Mouse (Mus musculus): ENCODE results near the gene Dnajc14. TPM values are rescaled to one million over a fixed set of nuclear protein-coding genes. Genes with fewer than 3 reads are reported as not detected.
"Not testable (repeated sequence)": the region's sequence is repeated elsewhere in the genome, so short reads cannot be mapped to it uniquely, and the experiment has no call there.

Dnajc14 gene
- total RNA-seq, 1 experiment from 2014 or later: 60.0 TPM

GRCm38 (mm10) chr10:128820217-128820616 lies 16.4 kb downstream of the Dnajc14 start:
- no peak for DNase-seq

DNA sequence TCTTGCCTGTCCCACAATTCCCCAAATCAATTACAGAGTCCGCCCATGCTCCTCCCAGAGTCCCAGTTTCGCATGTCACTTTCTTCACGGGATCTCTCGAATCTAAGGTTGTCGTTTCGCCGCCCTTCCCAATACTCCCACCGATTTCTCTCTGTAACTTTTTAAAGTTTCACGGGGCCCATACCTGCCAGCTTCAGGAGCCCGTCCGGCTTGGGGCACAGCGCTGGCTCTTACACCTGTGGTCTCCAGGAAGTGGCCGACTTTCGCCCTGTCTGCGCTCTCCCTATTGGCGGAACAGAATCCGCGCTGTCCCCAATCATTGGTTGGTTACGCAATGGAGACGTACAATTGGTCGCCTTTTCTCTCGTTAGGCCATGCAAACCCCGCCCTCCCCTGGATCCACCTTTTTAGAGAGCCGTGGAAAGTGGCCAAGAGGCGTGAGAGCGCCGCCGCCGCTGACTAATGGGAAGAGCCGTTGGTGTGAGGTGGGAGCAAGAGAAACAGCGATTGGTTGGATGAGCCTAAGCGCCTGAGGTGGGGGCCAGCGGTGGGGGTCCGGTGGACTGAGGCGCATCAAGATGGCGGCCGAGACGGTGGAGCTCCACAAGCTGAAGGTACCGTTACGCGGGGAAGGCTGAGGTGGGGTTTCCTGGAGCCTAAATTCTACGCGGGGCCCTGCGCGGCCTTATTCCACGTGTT lies 17.6 kb downstream of the Dnajc14 start, which contains the start of gene Ormdl2:
Ormdl2 (minus strand) TSS at position 288 of the 699 bp plus-strand sequence.
- DNase-seq: peak; percentile 99

- no peak for DNase-seq
Measured at GRCm38 (mm10) chr10:128822135-128822534, 18.3 kb downstream of the Dnajc14 start.

DNA sequence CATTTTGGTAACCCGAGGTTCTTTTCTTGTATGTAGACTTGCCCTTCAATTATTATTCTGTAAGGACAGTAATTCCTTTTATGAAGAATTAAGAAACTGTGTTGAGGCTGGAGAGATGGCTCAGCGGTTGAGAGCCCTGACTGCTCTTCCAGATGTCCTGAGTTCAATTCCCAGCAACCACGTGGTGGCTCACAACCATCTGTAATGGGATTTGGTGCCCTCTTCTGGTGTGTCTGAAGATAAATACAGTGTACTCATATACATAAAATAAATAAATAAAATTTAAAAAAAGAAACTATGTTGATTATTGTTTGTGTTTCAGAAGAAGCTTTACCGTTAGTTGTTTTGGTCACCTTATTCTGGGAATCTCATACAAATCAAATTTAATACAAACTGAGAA lies 19.2 kb downstream of the Dnajc14 start:
- not testable (repeated sequence) for DNase-seq

GRCm38 (mm10) chr10:128823821-128824220 lies 20.0 kb downstream of the Dnajc14 start:
- DNase-seq: no peak

DNA sequence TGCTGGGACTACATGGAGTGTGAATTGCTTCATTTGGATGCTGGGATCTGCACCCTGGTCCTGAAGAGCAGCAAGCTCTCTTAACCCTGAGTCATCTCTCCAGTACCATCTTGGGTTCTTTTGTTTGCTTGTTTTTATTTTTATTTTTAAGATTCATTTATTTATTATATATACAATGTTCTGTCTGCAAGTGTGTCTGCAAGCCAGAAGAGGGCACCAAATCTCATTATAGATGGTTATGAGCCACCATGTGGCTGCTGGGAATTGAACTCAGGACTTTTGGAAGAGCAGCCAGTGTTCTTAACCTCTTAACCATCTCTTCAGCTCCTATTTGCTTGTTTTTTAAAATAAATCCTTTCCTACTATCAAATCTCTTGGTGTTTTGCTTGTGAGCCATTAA lies 33.5 kb downstream of the Dnajc14 start:
- DNase-seq: no peak

- DNase-seq: no peak
Measured at GRCm38 (mm10) chr10:128839434-128839833, 35.6 kb downstream of the Dnajc14 start.

- no peak for DNase-seq
Measured at GRCm38 (mm10) chr10:128840612-128841011, 36.8 kb downstream of the Dnajc14 start.

DNA sequence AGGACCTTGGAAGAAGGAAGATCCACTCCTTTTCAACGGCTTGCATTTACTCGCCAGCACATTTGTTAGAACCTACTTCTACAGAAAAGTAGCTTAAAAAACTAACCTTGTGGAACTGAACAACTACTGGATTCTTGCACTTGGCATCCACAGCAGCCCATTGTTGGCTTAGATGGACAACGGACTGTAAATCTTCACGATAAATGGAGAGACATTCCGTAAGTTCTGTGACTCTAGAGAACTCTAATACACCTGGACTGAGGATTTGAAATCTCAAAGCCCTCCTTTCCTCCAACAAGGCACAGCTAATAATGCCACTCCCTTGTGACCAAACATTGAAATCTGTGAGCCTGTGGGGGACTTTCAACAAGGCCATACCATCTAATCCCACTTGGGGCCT lies 39.4 kb downstream of the Dnajc14 start:
- DNase-seq: no peak

DNA sequence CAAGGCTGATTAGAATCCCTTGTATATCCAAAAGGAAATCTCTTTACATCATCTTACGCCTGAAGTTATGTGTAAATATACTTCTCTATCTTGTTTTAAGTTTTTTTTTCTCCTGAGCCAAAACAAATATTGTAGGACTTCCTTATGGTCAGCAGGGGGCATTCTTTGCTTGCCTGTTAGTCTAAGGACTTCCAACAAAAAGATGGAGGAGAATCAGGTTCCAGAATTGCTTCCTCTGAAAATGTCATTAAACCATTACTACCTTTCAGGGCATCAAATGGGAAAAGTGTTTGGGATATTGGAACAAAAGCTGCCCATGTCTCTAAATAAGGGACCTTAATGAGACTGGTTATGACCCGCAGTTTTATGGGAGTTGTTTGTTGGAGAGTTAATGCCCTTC lies 41.7 kb downstream of the Dnajc14 start:
- DNase-seq: peak; percentile 29

DNA sequence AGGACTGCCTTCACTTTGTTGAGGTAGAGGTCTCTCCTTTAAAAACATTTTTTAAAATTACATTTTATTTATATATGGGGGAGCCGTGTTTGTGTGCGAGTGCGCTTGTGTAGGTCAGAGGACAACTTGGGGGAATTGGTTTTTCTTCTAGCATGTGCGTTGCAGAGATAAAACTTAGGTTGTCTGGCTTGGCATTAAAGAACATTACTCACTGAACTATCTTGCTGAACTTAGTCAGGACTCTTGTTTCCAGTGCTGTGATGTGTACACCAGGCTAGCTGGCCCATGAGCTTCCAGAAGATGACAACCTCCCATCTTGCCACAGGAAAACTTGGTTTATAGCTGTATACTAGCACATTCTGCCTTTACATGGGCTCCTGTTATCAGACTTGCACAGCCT lies 42.8 kb downstream of the Dnajc14 start:
- DNase-seq: no peak

DNA sequence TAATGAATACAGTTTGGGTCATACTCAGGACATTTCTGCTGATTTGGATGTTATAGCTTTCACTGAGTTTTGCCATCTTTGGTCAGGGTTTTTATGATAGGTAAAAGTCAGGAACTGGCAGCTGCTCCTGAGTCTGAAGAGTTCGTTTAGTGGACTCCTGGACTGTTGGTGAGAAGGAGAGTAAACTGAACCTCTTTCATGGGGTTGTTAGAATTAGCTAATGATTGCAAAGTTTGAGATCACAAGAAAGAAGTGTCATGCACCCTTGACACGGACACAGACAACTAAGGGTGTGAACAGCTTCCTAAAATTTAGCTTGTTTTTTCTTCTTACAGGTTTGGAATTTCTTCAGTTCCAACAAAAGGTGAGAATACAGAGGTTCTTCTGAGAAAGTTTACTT lies 44.6 kb downstream of the Dnajc14 start:
- no peak for DNase-seq

DNA sequence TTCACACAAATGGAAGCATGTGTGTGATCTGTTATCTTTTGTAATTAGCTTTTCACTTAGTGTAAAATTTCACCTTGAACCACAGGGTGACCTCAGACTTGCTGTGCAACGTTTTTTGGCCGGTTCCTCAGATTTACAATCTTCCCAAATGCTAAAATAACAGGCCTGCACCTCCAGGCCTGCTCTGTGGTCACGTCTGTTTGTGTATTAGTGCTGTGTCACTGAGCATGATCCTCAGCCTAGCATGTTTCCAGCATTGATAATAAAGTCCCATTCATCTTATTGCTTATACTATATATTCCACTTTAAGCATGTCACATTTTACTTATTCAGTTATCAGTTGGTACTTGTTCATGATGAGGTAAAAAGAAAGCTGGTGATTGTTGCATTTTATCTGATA lies 46.5 kb downstream of the Dnajc14 start:
- DNase-seq: no peak

- DNase-seq: no peak
Measured at GRCm38 (mm10) chr10:128861176-128861575, 57.3 kb downstream of the Dnajc14 start.

DNA sequence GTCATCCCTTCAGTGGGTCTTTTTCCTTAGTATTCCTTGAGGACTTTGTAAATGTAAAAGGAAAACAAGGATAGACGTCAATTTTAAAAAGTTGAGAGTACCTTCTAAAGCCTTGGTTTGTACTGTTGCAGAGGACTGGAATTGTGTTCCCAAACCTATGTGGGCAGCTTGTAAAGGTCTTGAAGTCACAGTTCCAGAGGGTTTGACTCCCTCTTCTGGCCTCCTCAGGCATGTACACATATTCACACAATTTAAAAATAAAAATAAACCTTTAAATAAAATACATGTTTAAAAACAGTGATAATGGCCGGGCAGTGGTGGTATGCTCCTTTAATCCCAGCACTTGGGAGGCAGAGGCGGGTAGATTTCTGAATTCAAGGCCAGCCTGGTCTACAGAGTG lies 62.2 kb downstream of the Dnajc14 start:
- no peak for DNase-seq

DNA sequence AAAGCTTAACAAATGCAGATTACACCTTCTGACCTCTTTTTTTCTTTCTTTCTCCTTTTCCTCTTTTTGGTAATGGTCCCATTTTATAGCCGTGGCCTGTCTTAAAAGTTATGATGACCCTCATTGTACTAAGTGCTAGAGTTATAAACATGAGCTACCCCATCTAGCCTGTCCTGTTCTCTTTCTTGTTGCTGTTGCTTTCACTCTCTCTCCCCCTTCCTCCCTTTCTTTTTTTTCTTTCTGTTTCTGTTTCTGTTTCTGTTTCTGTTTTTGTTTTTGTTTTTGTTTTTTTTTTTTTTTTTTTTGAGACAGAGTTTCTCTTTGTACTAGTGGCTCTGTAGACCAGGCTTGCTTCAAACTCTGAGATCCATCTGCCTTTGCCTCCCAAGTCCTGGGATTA lies 62.7 kb downstream of the Dnajc14 start:
- no peak for DNase-seq

Other genes starting within 250 kb of the Dnajc14 start
- 93.5 and 107 TPM in 2 replicates for gene Pa2g4, start 238.1 kb upstream of the Dnajc14 start, total RNA-seq (2021)
- 4.4 and 9.1 TPM in 2 replicates for gene Erbb3, start 214.4 kb upstream of the Dnajc14 start, total RNA-seq (2021)
- 748 and 849 TPM in 2 replicates for gene Rps26, start 177.3 kb upstream of the Dnajc14 start, total RNA-seq (2021)
- gene Ikzf4, start 158.1 kb upstream of the Dnajc14 start, total RNA-seq (2021): 0.74 and 2.0 TPM in 2 replicates
- 22.1 and 30.0 TPM in 2 replicates for gene Suox, start 130.0 kb upstream of the Dnajc14 start, total RNA-seq (2021)
- 91.4 and 96.4 TPM in 2 replicates for gene Rab5b, start 107.8 kb upstream of the Dnajc14 start, total RNA-seq (2021)
- 1.5 and 2.3 TPM in 2 replicates for gene Pmel, start 99.9 kb upstream of the Dnajc14 start, total RNA-seq (2021)
- gene Cdk2, start 99.0 kb upstream of the Dnajc14 start, total RNA-seq (2021): 30.7 and 31.1 TPM in 2 replicates
- 14.3 and 36.2 TPM in 2 replicates for gene Dgka, start 59.2 kb upstream of the Dnajc14 start, total RNA-seq (2021)
- 22.3 and 29.1 TPM in 2 replicates for gene Pym1, start 56.2 kb upstream of the Dnajc14 start, total RNA-seq (2021)
- 24.6 and 30.9 TPM in 2 replicates for gene Mmp19, start 13.2 kb upstream of the Dnajc14 start, total RNA-seq (2021)
- 10.3 and 11.8 TPM in 2 replicates for gene Tmem198b, start 308 bp downstream of the Dnajc14 start, total RNA-seq (2021)
- gene Sarnp, start 13.3 kb downstream of the Dnajc14 start, total RNA-seq (2021): 60.7 and 62.6 TPM in 2 replicates
- gene Ormdl2, start 17.6 kb downstream of the Dnajc14 start, total RNA-seq (2021): 31.2 and 32.5 TPM in 2 replicates
- 3.0 and 3.9 TPM in 2 replicates for gene Gdf11, start 87.7 kb downstream of the Dnajc14 start, total RNA-seq (2021)
- gene Cd63, start 96.9 kb downstream of the Dnajc14 start, total RNA-seq (2021): 217 and 234 TPM in 2 replicates
- 10.9 and 15.5 TPM in 2 replicates for gene Rdh5, start 118.8 kb downstream of the Dnajc14 start, total RNA-seq (2021)
- 220 TPM in 2 replicates for gene Bloc1s1, start 120.0 kb downstream of the Dnajc14 start, total RNA-seq (2021)
- gene Itga7, start 129.8 kb downstream of the Dnajc14 start, total RNA-seq (2021): 18.7 and 19.0 TPM in 2 replicates
- gene Mettl7b, start 156.9 kb downstream of the Dnajc14 start, total RNA-seq (2021): 0.83 and 37.1 TPM in 2 replicates
- not detected in 2 replicates for gene Olfr9, start 185.4 kb downstream of the Dnajc14 start, total RNA-seq (2021)
- not detected in 2 replicates for gene Olfr763, start 206.7 kb downstream of the Dnajc14 start, total RNA-seq (2021)
- not detected in 2 replicates for gene Olfr764-ps1, start 235.8 kb downstream of the Dnajc14 start, total RNA-seq (2021)
- not detected in 2 replicates for gene Olfr765, start 245.9 kb downstream of the Dnajc14 start, total RNA-seq (2021)

Data from adrenal gland, postnatal 14 days (tissue).